Mouse (Mus musculus): ENCODE measurements around the gene Col27a1.

- TF ChIP-seq CTCF (IDR thresholded peaks at IDR 0.05) (no peak), EP300 (IDR thresholded peaks at IDR 0.05) (no peak)
Measured at GRCm38 (mm10) chr4:63165636-63166035, 48.2 kb upstream of the Col27a1 start.
